Mouse (Mus musculus) heart, embryonic 12.5 days (tissue): ENCODE results near the gene Olfr984. TPM values are rescaled to one million over a fixed set of nuclear protein-coding genes. Genes with fewer than 3 reads are reported as not detected.

Experiments
- ATAC-seq: fragments of 200-750 bp; cut with Nextera tagmentation; 2 replicates; pipeline ENCODE4 v1.8.0; 2017; ENCODE audit warnings: moderate TSS enrichment, moderate library complexity; ENCODE audit not compliant: insufficient number of reproducible peaks, low FRiP score
- H3K27ac ChIP-seq: fragments of 300-500 bp; sonication (generic); 2 replicates; pipeline ENCODE4 v1.5.1; 2016; ENCODE audit warnings: mild to moderate bottlenecking, moderate library complexity; ENCODE audit not compliant: poor library complexity, severe bottlenecking
- H3K27me3 ChIP-seq: fragments of 300-500 bp; sonication (generic); replicated peaks from 2 replicates; pipeline ENCODE4 v1.6.1; 2016; ENCODE audit warnings: mild to moderate bottlenecking, moderate library complexity
- H3K36me3 ChIP-seq: fragments of 300-500 bp; sonication (generic); 2 replicates; pipeline ENCODE4 v1.6.1; 2016; ENCODE audit warnings: mild to moderate bottlenecking, moderate library complexity
- H3K4me1 ChIP-seq: fragments of 300-500 bp; sonication (generic); replicated peaks from 2 replicates; pipeline ENCODE4 v1.6.1; 2016; ENCODE audit warnings: mild to moderate bottlenecking
- H3K4me2 ChIP-seq: fragments of 300-500 bp; sonication (generic); 2 replicates; pipeline ENCODE4 v1.6.1; 2016; ENCODE audit warnings: mild to moderate bottlenecking, moderate library complexity
- H3K4me3 ChIP-seq: fragments of 300-500 bp; sonication (generic); 2 replicates; pipeline ENCODE4 v1.5.1; 2016; ENCODE audit warnings: mild to moderate bottlenecking
- H3K9ac ChIP-seq: fragments of 300-500 bp; sonication (generic); 2 replicates; pipeline ENCODE4 v1.6.1; 2016; ENCODE audit warnings: mild to moderate bottlenecking, moderate library complexity
- H3K9me3 ChIP-seq: fragments of 300-500 bp; sonication (generic); replicated peaks from 2 replicates; pipeline ENCODE4 v1.6.1; 2016; ENCODE audit warnings: mild to moderate bottlenecking, moderate library complexity
- WGBS: fragments of 180-500 bp; shearing (Covaris S2); methylation state at CpG from one replicate; pipeline ENCODE4 v1.1.7; 2016; 5-methylcytosine and 5-hydroxymethylcytosine counted together
- polyA plus RNA-seq: library from polyadenylated mRNA; unstranded; fragments of >200 nt; fragmentation: Nextera tagmentation; extraction: Ambion mirVana; gene quantifications from 2 replicates; pipeline ENCODE4 v1.2.1, GENCODE M21; 2016

Olfr984 gene
- polyA plus RNA-seq, 1 experiment from 2014 or later = not detected

GRCm38 (mm10) chr9:40073529-40073928 lies 40.5 kb downstream of the Olfr984 start, which contains the start of gene Olfr982:
TSS of gene Olfr982 (plus strand) at chr9:40073829.
- no peak within 1 kb of the TSS for H3K27ac ChIP-seq
- H3K9me3 ChIP-seq = no peaks in the 10 kb centered on the region
- H3K9ac ChIP-seq = no peak within 1 kb of the TSS
- H3K4me2 ChIP-seq = no peak within 1 kb of the TSS
- no peaks in the 10 kb centered on the region for H3K4me1 ChIP-seq
- WGBS = 66% methylated on average over 2 of the region's 2 CpGs
- H3K27me3 ChIP-seq = no peaks in the 10 kb centered on the region
- H3K4me3 ChIP-seq = no peak within 1 kb of the TSS
- ATAC-seq = no peak
- no peaks in the 10 kb centered on the region for H3K36me3 ChIP-seq

DNA sequence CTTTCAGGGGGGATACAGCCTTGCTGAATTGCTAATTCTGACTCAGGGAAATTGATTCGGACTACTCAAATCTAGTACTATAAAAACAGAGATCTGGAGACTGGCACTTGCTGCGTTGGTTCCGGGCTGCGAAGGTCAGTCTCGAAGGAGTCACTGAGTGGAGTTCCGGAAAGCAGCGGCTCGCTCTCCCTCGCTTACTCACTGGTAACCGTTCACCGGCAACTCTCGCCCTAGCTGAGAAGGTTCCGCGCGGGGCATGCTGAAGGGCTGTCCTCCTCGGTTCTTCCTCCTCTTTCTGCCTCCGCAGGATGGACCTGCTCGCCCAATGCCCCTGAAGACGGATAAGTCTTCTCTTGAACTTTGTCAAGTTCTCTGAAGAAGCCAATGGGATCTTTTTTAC lies 63.9 kb downstream of the Olfr984 start:
- WGBS = 85% methylated on average over 19 of the region's 19 CpGs
- Histone ChIP-seq H3K4me2 (no peak overlapping the region), H3K27ac (no peak overlapping the region), H3K36me3 (no peaks in the 10 kb centered on the region), H3K4me3 (no peak overlapping the region), H3K27me3 (no peaks in the 10 kb centered on the region), H3K4me1 (no peaks in the 10 kb centered on the region), H3K9ac (no peak overlapping the region), H3K9me3 (no peaks in the 10 kb centered on the region)
- no peak for ATAC-seq

Other genes with a start within 250 kb of the Olfr984 start
- not detected in 2 replicates for gene Olfr972, start 247.8 kb downstream of the Olfr984 start, polyA plus RNA-seq
- not detected in 2 replicates for gene Olfr229, start 206.9 kb downstream of the Olfr984 start, polyA plus RNA-seq
- gene Olfr974, start 176.7 kb downstream of the Olfr984 start, polyA plus RNA-seq = not detected in 2 replicates
- not detected in 2 replicates for gene Olfr975, start 162.2 kb downstream of the Olfr984 start, polyA plus RNA-seq
- gene Olfr976, start 153.1 kb downstream of the Olfr984 start, polyA plus RNA-seq = not detected in 2 replicates
- gene Olfr978, start 122.1 kb downstream of the Olfr984 start, polyA plus RNA-seq = not detected in 2 replicates
- not detected in 2 replicates for gene Olfr979, start 110.7 kb downstream of the Olfr984 start, polyA plus RNA-seq
- gene Olfr980, start 104.6 kb downstream of the Olfr984 start, polyA plus RNA-seq = not detected in 2 replicates
- not detected in 2 replicates for gene Olfr981, start 92.7 kb downstream of the Olfr984 start, polyA plus RNA-seq
- not detected in 2 replicates for gene Olfr982, start 40.4 kb downstream of the Olfr984 start, polyA plus RNA-seq
- not detected in 2 replicates for gene Olfr983, start 20.6 kb downstream of the Olfr984 start, polyA plus RNA-seq
- gene Olfr985, start 16.0 kb upstream of the Olfr984 start, polyA plus RNA-seq = not detected in 2 replicates
- gene Tmem225, start 33.9 kb upstream of the Olfr984 start, polyA plus RNA-seq = not detected in 2 replicates
- gene Olfr986, start 66.7 kb upstream of the Olfr984 start, polyA plus RNA-seq = not detected in 2 replicates
- 4.2 and 4.8 TPM in 2 replicates for gene Zfp202, start 78.1 kb upstream of the Olfr984 start, polyA plus RNA-seq
- gene Scn3b, start 155.0 kb upstream of the Olfr984 start, polyA plus RNA-seq = 0.35 and 0.61 TPM in 2 replicates